Mouse (Mus musculus) heart, embryonic 12.5 days (tissue): Measurements from ENCODE around the gene Armt1. TPM values are rescaled to one million over a fixed set of nuclear protein-coding genes. Genes with fewer than 3 reads are reported as not detected.

Experiments
- ATAC-seq: fragments of 200-750 bp; cut with Nextera tagmentation; 2 replicates; pipeline ENCODE4 v1.8.0; 2017; ENCODE audit warnings: moderate TSS enrichment, moderate library complexity; ENCODE audit not compliant: insufficient number of reproducible peaks, low FRiP score
- H3K27ac ChIP-seq: fragments of 300-500 bp; sonication (generic); 2 replicates; pipeline ENCODE4 v1.5.1; 2016; ENCODE audit warnings: mild to moderate bottlenecking, moderate library complexity; ENCODE audit not compliant: poor library complexity, severe bottlenecking
- H3K27me3 ChIP-seq: fragments of 300-500 bp; sonication (generic); replicated peaks from 2 replicates; pipeline ENCODE4 v1.6.1; 2016; ENCODE audit warnings: mild to moderate bottlenecking, moderate library complexity
- H3K36me3 ChIP-seq: fragments of 300-500 bp; sonication (generic); 2 replicates; pipeline ENCODE4 v1.6.1; 2016; ENCODE audit warnings: mild to moderate bottlenecking, moderate library complexity
- H3K4me1 ChIP-seq: fragments of 300-500 bp; sonication (generic); replicated peaks from 2 replicates; pipeline ENCODE4 v1.6.1; 2016; ENCODE audit warnings: mild to moderate bottlenecking
- H3K4me2 ChIP-seq: fragments of 300-500 bp; sonication (generic); 2 replicates; pipeline ENCODE4 v1.6.1; 2016; ENCODE audit warnings: mild to moderate bottlenecking, moderate library complexity
- H3K4me3 ChIP-seq: fragments of 300-500 bp; sonication (generic); 2 replicates; pipeline ENCODE4 v1.5.1; 2016; ENCODE audit warnings: mild to moderate bottlenecking
- H3K9ac ChIP-seq: fragments of 300-500 bp; sonication (generic); 2 replicates; pipeline ENCODE4 v1.6.1; 2016; ENCODE audit warnings: mild to moderate bottlenecking, moderate library complexity
- H3K9me3 ChIP-seq: fragments of 300-500 bp; sonication (generic); replicated peaks from 2 replicates; pipeline ENCODE4 v1.6.1; 2016; ENCODE audit warnings: mild to moderate bottlenecking, moderate library complexity
- WGBS: fragments of 180-500 bp; shearing (Covaris S2); methylation state at CpG from one replicate; pipeline ENCODE4 v1.1.7; 2016; 5-methylcytosine and 5-hydroxymethylcytosine counted together
- polyA plus RNA-seq: library from polyadenylated mRNA; unstranded; fragments of >200 nt; fragmentation: Nextera tagmentation; extraction: Ambion mirVana; gene quantifications from 2 replicates; pipeline ENCODE4 v1.2.1, GENCODE M21; 2016

Armt1 gene
- polyA plus RNA-seq = 17.5 and 19.4 TPM in 2 replicates

DNA sequence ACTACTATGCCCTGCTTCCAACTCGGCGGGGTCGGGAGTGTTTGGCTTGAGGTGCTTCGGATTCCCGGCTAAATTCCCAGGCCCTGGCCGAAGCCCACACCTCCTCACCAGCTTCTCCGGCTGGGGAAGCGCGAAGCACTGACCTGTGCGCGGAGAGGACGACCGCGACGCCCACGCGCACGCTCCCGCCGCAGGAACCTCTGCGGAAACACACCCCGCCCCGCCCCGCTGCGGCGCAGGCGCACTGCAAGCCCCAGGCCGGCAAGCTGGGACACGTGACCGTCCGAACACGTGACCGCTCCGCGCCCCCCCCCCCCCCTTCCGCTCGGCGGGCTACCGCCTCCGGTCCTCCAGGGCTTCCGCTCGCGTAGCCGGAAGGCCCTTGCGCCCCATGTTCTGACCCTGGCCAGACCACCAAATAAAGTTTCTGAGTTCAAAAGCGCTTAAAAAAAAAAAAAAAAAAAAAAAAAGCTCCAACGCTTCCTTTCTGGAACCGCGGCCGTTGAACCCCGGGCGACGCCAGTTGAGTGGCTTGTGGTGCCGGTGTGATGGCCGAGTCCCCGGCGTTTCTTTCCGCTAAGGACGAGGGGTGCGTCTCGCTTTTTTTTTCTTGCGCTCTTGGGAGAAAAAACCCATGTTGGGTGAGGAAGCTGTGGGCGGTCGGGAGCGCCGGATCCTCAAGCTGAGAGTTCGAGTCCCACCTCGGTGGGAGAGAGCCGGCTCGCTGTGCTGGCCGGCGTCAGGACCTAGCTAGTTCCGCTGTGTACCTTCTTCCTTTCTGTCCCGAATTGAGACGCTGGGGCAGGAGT lies at the start of gene Armt1, which contains the start of gene Rmnd1:
Armt1 (plus strand) TSS at position 345 of the 809 bp plus-strand sequence.
Rmnd1 (minus strand) TSS at position 266 of the 809 bp plus-strand sequence.
- peak within 1 kb of the TSS; percentile 90 for H3K27ac ChIP-seq
- H3K4me2 ChIP-seq = peak within 1 kb of the TSS; percentile 79
- peaks cover 23% of the 10 kb centered on the region for H3K36me3 ChIP-seq
- under 1% methylated on average over 75 of the region's 75 CpGs for WGBS
- peak; percentile 97 for ATAC-seq
- H3K9me3 ChIP-seq = no peaks in the 10 kb centered on the region
- H3K4me1 ChIP-seq = peaks cover 27% of the 10 kb centered on the region
- no peaks in the 10 kb centered on the region for H3K27me3 ChIP-seq
- peak within 1 kb of the TSS; percentile 76 for H3K4me3 ChIP-seq
- peak within 1 kb of the TSS; percentile 82 for H3K9ac ChIP-seq

DNA sequence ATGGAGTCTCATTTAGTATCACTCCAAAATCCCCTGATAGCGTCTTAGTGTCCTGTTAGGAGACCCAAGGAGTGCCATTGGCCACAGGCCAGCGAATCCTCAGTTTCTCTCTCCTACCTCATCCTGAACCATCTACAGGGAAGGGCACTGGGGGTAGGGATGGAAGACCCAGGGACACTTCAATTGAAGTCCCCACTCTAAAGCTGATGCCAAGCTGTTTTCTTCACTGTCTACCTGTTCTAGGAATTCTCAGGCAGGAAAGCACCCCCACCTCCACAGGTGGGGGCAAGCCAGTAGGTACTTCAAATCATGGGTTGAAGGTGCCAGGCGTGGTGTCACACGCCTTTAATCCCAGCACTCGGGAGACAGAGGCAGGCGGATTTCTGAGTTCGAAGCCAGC lies 48.0 kb upstream of the Armt1 start:
- WGBS = 90% methylated on average over 7 of the region's 7 CpGs
- H3K4me1 ChIP-seq = peaks cover 27% of the 10 kb centered on the region
- no peak overlapping the region for H3K4me3 ChIP-seq
- H3K9me3 ChIP-seq = no peaks in the 10 kb centered on the region
- H3K9ac ChIP-seq = no peak overlapping the region
- no peak for ATAC-seq
- H3K36me3 ChIP-seq = no peaks in the 10 kb centered on the region
- H3K27me3 ChIP-seq = no peaks in the 10 kb centered on the region
- H3K27ac ChIP-seq = no peak overlapping the region
- H3K4me2 ChIP-seq = no peak overlapping the region

DNA sequence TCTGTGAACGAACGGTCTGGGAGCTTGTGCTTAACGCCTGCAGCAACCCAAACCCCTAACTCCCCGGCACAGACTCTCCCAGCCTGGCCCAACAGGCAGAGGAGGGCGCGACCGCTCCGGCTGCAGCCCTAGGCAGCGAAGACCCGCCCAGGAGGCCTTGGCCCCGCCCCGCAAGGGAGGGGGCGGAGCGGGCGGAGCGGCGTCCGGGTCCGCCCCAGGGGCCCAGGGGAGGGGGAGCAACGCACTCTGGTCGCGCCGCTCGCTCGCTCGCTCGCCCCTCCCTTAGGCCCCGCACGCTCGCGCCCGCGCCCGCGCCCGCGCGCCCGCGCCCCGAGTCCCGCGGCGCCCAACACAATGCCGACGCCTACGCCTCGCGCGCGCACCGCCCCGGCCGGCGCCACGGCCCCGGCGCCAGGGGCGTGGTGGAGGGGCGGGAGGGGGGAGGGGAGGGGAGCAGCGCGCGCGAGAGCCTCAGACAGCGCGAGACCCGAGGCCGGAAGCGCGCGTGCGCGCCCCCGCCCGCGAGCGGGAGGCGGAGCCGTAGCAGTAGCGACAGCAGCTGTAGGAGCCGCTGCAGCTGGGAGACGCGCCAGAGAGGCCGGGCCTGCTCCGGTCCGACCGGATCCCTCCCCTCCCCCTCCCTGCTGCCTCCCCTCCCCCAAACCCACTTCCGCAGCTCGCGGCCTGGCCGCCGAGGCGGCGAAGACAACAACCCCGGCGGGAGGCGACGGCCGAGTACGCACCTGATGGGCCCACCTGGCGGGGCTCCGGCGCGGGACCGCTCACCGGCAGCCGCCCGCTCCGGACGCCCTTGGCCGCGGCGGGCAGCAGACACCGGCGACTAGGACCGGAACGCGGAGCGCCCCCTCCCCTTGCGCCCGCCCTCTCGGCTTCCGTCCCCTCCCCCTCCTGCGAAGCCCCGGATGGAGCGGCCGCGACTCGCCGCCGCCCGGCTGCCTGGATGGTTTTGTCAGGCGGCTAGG lies 45.4 kb upstream of the Armt1 start:
- peak; percentile 94 for ATAC-seq
- peaks cover 51% of the 10 kb centered on the region for H3K4me1 ChIP-seq
- peak overlapping the region; percentile 100 for H3K9ac ChIP-seq
- no peaks in the 10 kb centered on the region for H3K36me3 ChIP-seq
- peak overlapping the region; percentile 94 for H3K4me2 ChIP-seq
- peak overlapping the region; percentile 99 for H3K27ac ChIP-seq
- H3K9me3 ChIP-seq = no peaks in the 10 kb centered on the region
- under 1% methylated on average over 92 of the region's 133 CpGs for WGBS
- H3K27me3 ChIP-seq = no peaks in the 10 kb centered on the region
- H3K4me3 ChIP-seq = peak overlapping the region; percentile 99

DNA sequence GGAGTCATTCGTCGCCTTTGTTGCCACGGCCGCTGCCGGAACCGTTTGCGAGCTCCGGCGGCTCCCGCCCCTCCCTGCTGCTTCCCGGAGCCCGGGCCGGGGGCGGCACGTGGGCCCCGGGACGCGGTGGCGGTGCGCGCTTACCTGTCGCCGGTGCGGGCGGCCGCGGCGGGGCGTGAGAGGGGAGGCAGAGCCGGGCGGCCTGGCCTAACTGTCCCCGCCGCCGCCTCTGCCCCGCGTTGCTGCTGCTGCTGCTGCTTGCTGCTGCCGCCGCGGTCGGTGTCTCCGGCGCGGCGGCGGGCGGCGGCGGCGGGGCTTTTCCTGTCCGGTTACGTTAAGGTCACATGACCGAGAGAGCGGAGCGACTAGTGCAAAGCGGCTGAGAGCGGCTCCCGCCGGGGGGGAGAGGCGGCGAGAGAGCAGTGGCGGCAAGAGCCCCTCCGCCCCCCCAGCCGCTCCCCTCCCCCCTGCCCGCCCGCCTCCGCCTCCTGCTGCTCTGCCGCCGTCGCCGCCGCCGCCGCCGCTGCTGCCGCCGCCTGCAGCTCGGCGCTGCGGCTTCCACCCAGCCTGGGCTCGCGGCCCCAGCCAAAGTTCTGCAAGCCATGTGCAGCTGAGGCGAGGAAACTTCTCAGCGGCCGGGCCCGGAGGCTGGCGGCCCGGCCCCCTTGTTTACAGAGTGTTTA lies 44.4 kb upstream of the Armt1 start, which contains the start of gene Zbtb2:
Zbtb2 (minus strand) TSS at position 408 of the 683 bp plus-strand sequence.
- peak; percentile 37 for ATAC-seq
- H3K4me1 ChIP-seq = peaks cover 51% of the 10 kb centered on the region

DNA sequence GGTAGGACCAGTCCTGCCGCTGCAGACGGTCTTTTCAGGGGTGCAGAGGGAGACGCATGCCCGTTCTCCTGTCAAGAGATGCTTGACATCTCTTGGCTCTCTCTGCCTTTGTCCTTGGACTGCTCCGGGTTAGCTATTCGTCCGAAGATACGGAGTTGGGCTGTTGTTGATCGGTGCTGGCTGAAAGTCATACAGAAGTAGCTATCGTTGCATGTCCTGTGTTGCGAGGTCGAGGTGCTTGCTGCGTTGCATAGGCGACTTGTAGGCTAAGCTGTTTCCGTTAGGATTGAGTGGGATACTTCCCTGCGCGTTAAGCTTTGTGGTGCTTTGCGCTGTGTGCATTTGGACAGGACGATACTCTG lies 43.9 kb upstream of the Armt1 start:
- H3K9me3 ChIP-seq = no peaks in the 10 kb centered on the region
- peak overlapping the region; percentile 99 for H3K4me3 ChIP-seq
- H3K27me3 ChIP-seq = no peaks in the 10 kb centered on the region
- no peak for ATAC-seq
- peaks cover 4% of the 10 kb centered on the region; the same call in 1 of the 2 replicates for H3K36me3 ChIP-seq
- H3K4me2 ChIP-seq = peak overlapping the region; percentile 94
- WGBS = under 1% methylated on average over 19 of the region's 19 CpGs
- H3K4me1 ChIP-seq = peaks cover 46% of the 10 kb centered on the region
- peak overlapping the region; percentile 99 for H3K27ac ChIP-seq
- H3K9ac ChIP-seq = peak overlapping the region; percentile 100

More for the DNA sequence above, 44.4 kb upstream of the Armt1 start, which contains the start of gene Zbtb2:
- peak within 1 kb of the TSS; percentile 100 for H3K9ac ChIP-seq
- peaks cover under 1% of the 10 kb centered on the region; the same call in 1 of the 2 replicates for H3K36me3 ChIP-seq
- H3K4me3 ChIP-seq = peak within 1 kb of the TSS; percentile 99
- H3K9me3 ChIP-seq = no peaks in the 10 kb centered on the region
- 1% methylated on average over 66 of the region's 87 CpGs for WGBS
- peak within 1 kb of the TSS; percentile 99 for H3K27ac ChIP-seq
- no peaks in the 10 kb centered on the region for H3K27me3 ChIP-seq
- peak within 1 kb of the TSS; percentile 94 for H3K4me2 ChIP-seq

DNA sequence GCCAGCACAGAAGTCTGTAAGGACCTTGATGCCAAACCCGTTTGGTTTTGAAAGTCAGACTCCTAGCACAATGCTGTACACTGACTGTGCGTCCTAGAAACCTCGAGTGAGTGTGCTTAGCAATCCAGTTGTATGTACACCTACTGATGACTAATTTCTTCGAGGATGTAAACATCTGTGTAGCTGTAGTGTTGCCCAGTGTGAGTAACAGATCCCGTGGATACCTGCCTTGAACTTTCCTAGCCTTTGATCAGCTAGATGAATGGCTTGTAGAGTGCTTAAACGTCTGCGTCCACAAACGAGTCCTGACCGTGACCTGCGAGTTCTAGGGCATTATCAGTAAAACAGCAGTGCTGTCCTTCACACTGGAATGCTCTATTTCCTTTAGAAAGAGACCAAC lies 43.2 kb upstream of the Armt1 start:
- ATAC-seq = no peak
- Histone ChIP-seq H3K4me3 (peak overlapping the region; percentile 99), H3K4me1 (peaks cover 43% of the 10 kb centered on the region), H3K36me3 (peaks cover 7% of the 10 kb centered on the region), H3K27me3 (no peaks in the 10 kb centered on the region), H3K9ac (peak overlapping the region; percentile 100), H3K9me3 (no peaks in the 10 kb centered on the region), H3K27ac (peak overlapping the region; percentile 99; the same call in 1 of the 2 replicates), H3K4me2 (peak overlapping the region; percentile 94)
- 11% methylated on average over 10 of the region's 10 CpGs for WGBS

DNA sequence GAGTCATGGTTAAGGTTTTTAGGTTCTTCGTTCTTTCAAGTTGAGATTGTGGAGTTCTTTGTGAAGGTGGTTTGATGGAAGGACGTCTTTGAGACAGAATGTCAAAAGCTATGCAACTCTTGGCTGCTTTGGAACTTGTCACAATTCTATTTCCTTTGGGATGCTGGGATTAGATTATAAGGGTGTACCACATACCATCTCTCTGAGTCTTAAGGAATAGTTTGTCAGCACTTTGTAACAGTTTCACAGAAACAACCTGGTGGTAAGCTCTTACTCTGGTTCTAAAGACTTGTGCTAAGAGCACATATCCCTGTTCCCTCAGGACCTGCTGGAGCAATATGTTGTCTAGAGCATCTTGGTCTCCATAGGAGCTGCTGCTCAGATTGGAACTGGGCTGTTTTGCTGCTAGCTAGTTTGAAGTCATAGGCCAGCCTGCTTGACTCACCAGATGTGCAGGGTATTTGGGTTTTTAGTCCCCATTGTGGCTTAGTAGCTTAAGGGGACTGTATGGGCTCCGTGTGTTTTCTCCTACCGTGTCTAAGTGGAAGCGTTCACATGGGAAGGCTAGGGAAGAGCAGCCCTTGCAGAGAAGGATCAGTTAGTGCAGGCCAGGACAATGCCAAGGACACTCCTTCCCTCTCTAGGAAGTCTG lies 42.7 kb upstream of the Armt1 start:
- no peak overlapping the region for H3K27ac ChIP-seq
- H3K4me3 ChIP-seq = peak overlapping the region; percentile 99
- WGBS = 51% methylated on average over 5 of the region's 5 CpGs
- peaks cover 41% of the 10 kb centered on the region for H3K4me1 ChIP-seq
- H3K27me3 ChIP-seq = no peaks in the 10 kb centered on the region
- peaks cover 12% of the 10 kb centered on the region for H3K36me3 ChIP-seq
- no peaks in the 10 kb centered on the region for H3K9me3 ChIP-seq
- H3K9ac ChIP-seq = peak overlapping the region; percentile 100
- ATAC-seq = no peak
- H3K4me2 ChIP-seq = peak overlapping the region; percentile 94

DNA sequence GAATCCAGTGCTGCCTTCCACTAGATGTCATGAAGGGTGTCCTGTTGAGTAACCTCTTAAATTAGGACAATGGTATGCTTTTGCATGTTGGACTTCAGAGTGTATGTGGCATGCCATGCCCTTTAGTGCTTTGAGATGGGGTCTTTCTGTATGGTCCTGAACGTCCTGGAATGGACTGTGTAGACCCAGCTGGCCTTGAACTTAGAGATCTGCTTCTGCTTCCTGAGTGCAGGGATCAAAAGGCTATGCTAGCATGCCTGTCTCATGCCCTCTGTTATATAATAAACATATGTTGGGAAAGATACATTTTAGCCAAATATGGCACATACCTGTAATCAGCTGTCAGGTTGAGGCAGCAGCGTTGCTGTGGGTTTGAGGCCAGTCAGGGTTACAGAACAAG lies 41.7 kb upstream of the Armt1 start:
- Histone ChIP-seq H3K9me3 (no peaks in the 10 kb centered on the region), H3K4me2 (0 out of 2 replicates have a peak overlapping the region, but pooled peaks have one; percentile 1), H3K27ac (no peak overlapping the region), H3K36me3 (peaks cover 21% of the 10 kb centered on the region), H3K4me1 (peaks cover 38% of the 10 kb centered on the region), H3K9ac (no peak overlapping the region), H3K27me3 (no peaks in the 10 kb centered on the region), H3K4me3 (no peak overlapping the region)
- ATAC-seq = no peak
- WGBS = 59% methylated on average over 2 of the region's 2 CpGs

DNA sequence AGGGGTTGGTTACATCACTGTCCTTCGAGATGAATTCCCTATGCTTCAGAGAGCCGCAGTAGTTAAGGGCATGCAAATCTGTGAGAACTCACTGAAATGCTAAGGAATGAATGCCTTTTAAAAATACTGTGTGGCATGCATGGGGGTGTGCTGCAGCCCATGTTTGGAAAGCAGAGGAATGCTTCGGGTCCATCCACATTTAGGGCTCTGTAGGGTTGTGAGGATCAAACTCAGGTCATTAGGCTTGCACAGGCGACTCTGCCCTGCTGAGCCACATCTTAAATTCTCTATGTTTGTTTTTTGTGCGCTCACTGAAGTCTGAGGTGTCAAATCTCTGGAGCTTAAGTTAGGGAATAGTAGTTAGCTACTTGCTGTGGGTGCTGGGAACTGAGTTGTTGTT lies 41.2 kb upstream of the Armt1 start:
- WGBS = 61% methylated on average over 5 of the region's 5 CpGs
- Histone ChIP-seq H3K27ac (no peak overlapping the region), H3K4me3 (no peak overlapping the region), H3K4me2 (0 out of 2 replicates have a peak overlapping the region, but pooled peaks have one; percentile 1), H3K9ac (0 out of 2 replicates have a peak overlapping the region, but pooled peaks have one; percentile 38), H3K9me3 (no peaks in the 10 kb centered on the region), H3K36me3 (peaks cover 26% of the 10 kb centered on the region), H3K4me1 (peaks cover 34% of the 10 kb centered on the region), H3K27me3 (no peaks in the 10 kb centered on the region)
- ATAC-seq = no peak

DNA sequence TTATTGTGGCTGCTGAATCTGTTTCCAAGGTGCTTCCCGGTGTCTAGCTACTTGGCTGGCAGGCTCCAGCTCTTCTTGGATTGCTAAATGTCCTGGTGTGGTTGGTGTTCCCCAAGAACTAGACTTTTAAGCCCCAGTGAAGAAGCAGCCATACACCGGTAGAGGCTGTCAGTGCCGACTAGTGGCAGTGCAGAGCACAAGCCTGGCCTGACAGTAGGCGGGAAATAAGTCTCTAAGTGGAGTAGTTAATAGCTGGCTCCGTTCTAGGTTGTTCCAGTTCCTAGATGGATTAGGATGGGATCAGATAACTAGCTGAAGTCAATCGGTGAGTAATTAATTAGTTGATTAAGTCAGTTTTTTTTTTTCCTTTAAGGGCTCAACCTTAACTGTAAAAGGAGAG lies 40.4 kb upstream of the Armt1 start:
- Histone ChIP-seq H3K4me3 (no peak overlapping the region), H3K27ac (no peak overlapping the region), H3K9ac (no peak overlapping the region), H3K9me3 (no peaks in the 10 kb centered on the region), H3K4me2 (no peak overlapping the region), H3K36me3 (peaks cover 29% of the 10 kb centered on the region), H3K4me1 (peaks cover 34% of the 10 kb centered on the region), H3K27me3 (no peaks in the 10 kb centered on the region)
- ATAC-seq = no peak
- 42% methylated on average over 6 of the region's 6 CpGs for WGBS
